Mouse (Mus musculus) liver, embryonic 11.5 days (tissue): ENCODE data around the gene Hist1h2ab. TPM values are rescaled to one million over a fixed set of nuclear protein-coding genes. Genes with fewer than 3 reads are reported as not detected.
"Not testable (repeated sequence)": the region's sequence is repeated elsewhere in the genome, so short reads cannot be mapped to it uniquely, and the experiment has no call there.

Source experiments
- ATAC-seq: fragments of 200-750 bp; cut with Nextera tagmentation; replicated peaks from 2 replicates; pipeline ENCODE4 v1.8.0; 2017; ENCODE audit warnings: moderate number of reproducible peaks, mild to moderate bottlenecking, moderate TSS enrichment, moderate library complexity; ENCODE audit not compliant: low FRiP score
- DNase-seq: peaks from one replicate; pipeline ENCODE4 v3.0.0-alpha.2; 2017; ENCODE audit warnings: low spot score
- H3K27ac ChIP-seq: fragments of 300-500 bp; sonication (generic); 2 replicates; pipeline ENCODE4 v1.5.1; 2014; ENCODE audit warnings: mild to moderate bottlenecking, low read depth, low read length, control low read depth
- H3K27me3 ChIP-seq: fragments of 300-500 bp; sonication (generic); replicated peaks from 2 replicates; pipeline ENCODE4 v1.6.1; 2014; ENCODE audit warnings: low read length, mixed read lengths; ENCODE audit not compliant: control insufficient read depth, insufficient read depth
- H3K36me3 ChIP-seq: fragments of 300-500 bp; sonication (generic); 2 replicates; pipeline ENCODE4 v1.6.1; 2014; ENCODE audit warnings: mild to moderate bottlenecking, low read length, moderate library complexity, mixed read lengths; ENCODE audit not compliant: control insufficient read depth, insufficient read depth
- H3K4me1 ChIP-seq: fragments of 300-500 bp; sonication (generic); replicated peaks from 2 replicates; pipeline ENCODE4 v1.6.1; 2014; ENCODE audit warnings: low read length, mixed read lengths; ENCODE audit not compliant: control insufficient read depth, insufficient read depth
- H3K4me2 ChIP-seq: fragments of 300-500 bp; sonication (generic); 2 replicates; pipeline ENCODE4 v1.6.1; 2014; ENCODE audit warnings: mild to moderate bottlenecking, control low read depth, moderate library complexity
- H3K4me3 ChIP-seq: fragments of 300-500 bp; sonication (generic); 2 replicates; pipeline ENCODE4 v1.5.1; 2014; ENCODE audit warnings: low read depth, low read length, control low read depth
- H3K9ac ChIP-seq: fragments of 300-500 bp; sonication (generic); 2 replicates; pipeline ENCODE4 v1.6.1; 2014; ENCODE audit warnings: low read depth, low read length, control low read depth
- H3K9me3 ChIP-seq: fragments of 300-500 bp; sonication (generic); 2 replicates; pipeline ENCODE4 v1.6.1; 2016; ENCODE audit warnings: low read length, inconsistent platforms, mixed read lengths; ENCODE audit not compliant: control insufficient read depth
- WGBS: fragments of 180-500 bp; shearing (Covaris S2); extraction: QIAGEN DNeasy Blood & Tissue Kit; methylation state at CpG from one replicate; pipeline ENCODE4 v1.1.7; 2014; 5-methylcytosine and 5-hydroxymethylcytosine counted together
- polyA plus RNA-seq: library from polyadenylated mRNA; unstranded; fragments of >200 nt; fragmentation: Nextera tagmentation; extraction: Ambion mirVana; gene quantifications from 2 replicates; pipeline ENCODE4 v1.2.1, GENCODE M21; 2014

Gene Hist1h2ab
- polyA plus RNA-seq, 1 experiment from 2014 or later, result 42.1 TPM

DNA sequence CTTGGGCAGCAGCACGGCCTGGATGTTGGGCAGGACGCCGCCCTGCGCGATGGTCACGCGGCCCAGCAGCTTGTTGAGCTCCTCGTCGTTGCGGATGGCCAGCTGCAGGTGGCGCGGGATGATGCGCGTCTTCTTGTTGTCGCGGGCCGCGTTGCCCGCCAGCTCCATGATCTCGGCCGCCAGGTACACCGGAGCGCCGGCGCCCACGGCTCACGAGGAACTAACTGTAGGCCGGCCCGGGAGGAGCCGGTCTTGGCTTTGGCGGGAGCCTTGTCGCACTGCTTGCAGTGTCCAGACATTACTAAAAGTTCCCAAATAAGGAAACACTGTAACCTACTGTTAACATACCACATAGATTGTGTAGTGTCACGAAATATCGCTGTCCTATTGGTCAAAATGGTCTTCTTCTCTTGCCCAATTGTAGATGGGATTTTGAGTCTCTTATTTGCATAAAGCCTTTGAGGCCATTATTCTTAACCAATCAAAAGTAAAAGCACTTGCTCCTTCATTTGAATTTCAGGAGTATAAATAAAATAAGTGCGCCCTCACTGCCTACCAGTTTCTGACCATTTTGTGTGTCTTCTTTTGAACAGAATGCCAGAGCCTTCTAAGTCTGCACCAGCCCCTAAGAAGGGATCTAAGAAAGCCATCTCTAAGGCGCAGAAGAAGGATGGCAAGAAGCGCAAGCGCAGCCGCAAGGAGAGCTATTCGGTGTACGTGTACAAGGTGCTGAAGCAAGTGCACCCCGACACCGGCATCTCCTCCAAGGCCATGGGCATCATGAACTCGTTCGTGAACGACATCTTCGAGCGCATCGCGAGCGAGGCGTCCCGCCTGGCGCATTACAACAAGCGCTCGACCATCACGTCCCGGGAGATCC, 4.5 kb upstream of the Hist1h2ab start, which contains the start of gene Hist1h2bb:
TSS of gene Hist1h2bb (plus strand) at position 534 of the 880 bp plus-strand sequence.
- H3K9ac ChIP-seq, result peak within 1 kb of the TSS; percentile 88
- under 1% methylated on average over 37 of the region's 58 CpGs for WGBS
- not testable (repeated sequence) for H3K9me3 ChIP-seq, H3K36me3 ChIP-seq, H3K27me3 ChIP-seq
- peak within 1 kb of the TSS; percentile 100 for H3K27ac ChIP-seq
- H3K4me1 ChIP-seq, result peaks cover 18% of the 10 kb centered on the region
- peak; percentile 84 for DNase-seq
- peak within 1 kb of the TSS; percentile 60 for H3K4me2 ChIP-seq
- peak within 1 kb of the TSS; percentile 47 for H3K4me3 ChIP-seq
- peak; percentile 80 for ATAC-seq

DNA sequence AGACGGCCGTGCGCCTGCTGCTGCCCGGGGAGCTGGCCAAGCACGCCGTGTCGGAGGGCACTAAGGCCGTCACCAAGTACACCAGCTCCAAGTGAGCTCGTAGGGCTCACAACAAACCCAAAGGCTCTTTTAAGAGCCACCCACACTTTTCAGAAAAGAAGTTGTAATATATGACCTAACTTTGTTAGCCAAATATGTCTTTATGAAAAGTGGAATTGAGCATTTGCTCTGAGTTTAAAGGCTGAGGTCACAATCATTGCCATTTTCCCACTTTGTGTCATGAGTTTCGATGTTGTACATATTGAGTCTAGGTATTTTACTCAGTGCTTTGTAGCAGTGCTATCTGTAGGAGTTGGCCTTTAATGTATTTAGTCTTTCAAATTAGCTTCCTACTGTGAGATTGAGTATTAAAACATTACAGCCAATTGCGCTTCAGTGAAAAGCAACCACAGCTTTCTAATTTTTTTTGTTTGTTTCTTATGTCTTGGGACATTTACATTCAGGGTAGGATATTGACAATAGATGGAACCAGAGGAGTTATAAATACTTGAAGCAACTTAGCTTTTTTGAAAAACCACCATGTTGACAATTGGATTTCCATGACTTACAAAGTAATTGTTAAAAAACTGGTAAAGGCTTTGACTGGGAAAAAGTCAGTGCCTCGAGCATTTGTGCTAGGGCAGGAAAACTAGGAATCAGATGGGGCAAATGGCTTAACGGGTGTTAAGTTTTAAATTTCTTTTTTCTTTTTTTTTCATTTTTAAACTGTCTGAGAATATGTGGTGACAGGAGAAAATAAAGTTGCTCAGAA, 3.6 kb upstream of the Hist1h2ab start:
- Histone ChIP-seq H3K4me3 (peak overlapping the region; percentile 16), H3K9ac (peak overlapping the region; percentile 74), H3K36me3 (no peaks in the 10 kb centered on the region), H3K4me1 (peaks cover 11% of the 10 kb centered on the region), H3K9me3 (no peaks in the 10 kb centered on the region), H3K27ac (peak overlapping the region; percentile 100), H3K27me3 (no peaks in the 10 kb centered on the region), H3K4me2 (peak overlapping the region; percentile 60)
- 7% methylated on average over 11 of the region's 13 CpGs for WGBS
- ATAC-seq (peak; percentile 8), DNase-seq (no peak)

DNA sequence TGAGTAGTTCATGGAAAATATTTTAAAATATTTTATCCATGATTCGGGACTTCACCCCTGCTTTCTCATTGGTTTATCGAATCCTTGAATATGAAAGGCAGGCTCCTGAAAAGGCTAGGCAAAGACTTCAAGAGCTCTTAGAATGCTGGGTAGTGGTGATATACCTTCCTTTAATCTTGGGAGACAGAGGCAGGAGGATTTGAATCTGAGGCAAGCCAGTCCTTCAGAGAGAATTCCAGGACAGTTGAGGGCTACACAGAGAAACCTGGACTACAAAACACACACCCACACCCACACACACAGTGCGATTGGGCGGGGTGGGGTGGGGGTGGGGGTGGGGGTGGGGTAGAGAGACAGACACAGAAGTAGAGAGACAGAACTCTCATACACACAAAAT, 3.0 kb upstream of the Hist1h2ab start:
- ATAC-seq (no peak), DNase-seq (no peak)
- Histone ChIP-seq H3K36me3 (no peaks in the 10 kb centered on the region), H3K4me2 (peak overlapping the region; percentile 60), H3K27me3 (no peaks in the 10 kb centered on the region), H3K4me1 (peaks cover 11% of the 10 kb centered on the region), H3K4me3 (peak overlapping the region; percentile 16; the same call in 1 of the 2 replicates), H3K9ac (peak overlapping the region; percentile 74), H3K27ac (peak overlapping the region; percentile 100), H3K9me3 (no peaks in the 10 kb centered on the region)
- WGBS, result 5% methylated on average over 4 of the region's 4 CpGs

DNA sequence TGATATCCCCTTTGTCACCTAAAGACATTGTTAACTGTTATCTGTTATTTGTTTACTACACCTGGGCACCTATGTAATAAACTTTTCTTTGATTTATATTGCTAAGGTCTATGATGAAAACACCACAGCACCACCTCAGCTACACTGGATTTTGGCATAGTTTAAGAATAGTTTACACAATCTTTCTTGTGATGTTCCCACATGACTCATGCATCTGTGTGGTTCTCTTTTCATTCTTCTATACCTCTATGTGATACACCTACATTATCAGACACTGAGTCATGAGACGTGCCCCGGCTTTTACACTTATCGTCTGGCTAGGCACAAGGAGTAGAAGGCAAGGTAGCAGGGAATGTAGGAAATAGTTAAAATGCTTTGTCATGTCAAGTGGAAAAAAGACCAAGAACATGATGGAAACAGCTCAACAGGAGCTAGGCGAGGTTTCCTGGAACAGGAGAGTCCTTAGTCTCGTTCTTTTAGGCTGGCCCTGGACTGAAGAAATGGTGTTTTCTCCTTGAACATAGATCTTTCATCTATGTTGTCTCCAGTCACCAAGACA, 1.3 kb upstream of the Hist1h2ab start:
- H3K4me3 ChIP-seq, result no peak overlapping the region
- DNase-seq, result no peak
- H3K36me3 ChIP-seq, result no peaks in the 10 kb centered on the region
- H3K4me2 ChIP-seq, result no peak overlapping the region
- WGBS, result 83% methylated on average over 5 of the region's 5 CpGs
- H3K9me3 ChIP-seq, result no peaks in the 10 kb centered on the region
- peaks cover 13% of the 10 kb centered on the region for H3K4me1 ChIP-seq
- no peak for ATAC-seq
- H3K27ac ChIP-seq, result peak overlapping the region; percentile 94
- H3K27me3 ChIP-seq, result no peaks in the 10 kb centered on the region
- H3K9ac ChIP-seq, result no peak overlapping the region

DNA sequence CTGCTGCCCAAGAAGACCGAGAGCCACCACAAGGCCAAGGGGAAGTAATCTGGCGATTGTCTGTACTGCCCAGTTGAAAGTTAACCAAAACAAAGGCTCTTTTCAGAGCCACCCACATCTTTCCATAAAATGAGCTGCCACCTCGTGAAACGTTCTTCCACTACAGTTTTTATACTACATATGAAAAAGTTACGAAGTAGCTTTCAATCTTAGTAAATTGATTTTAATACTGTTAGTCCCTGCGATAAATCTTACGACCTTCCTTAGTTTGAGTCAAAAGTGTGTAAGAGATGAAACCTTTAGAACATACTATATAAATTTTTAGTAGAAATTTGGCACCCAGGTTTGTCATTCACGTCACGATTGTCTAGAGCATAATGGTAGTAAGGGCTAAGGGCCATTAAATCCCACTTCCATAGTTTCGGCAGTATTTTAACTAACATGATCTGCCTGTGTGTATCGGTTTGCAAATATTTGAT, 591 bp downstream of the Hist1h2ab start:
- Histone ChIP-seq H3K9me3 (no peaks in the 10 kb centered on the region), H3K9ac (peak overlapping the region; percentile 84), H3K36me3 (no peaks in the 10 kb centered on the region), H3K4me3 (peak overlapping the region; percentile 43), H3K27me3 (no peaks in the 10 kb centered on the region), H3K27ac (peak overlapping the region; percentile 94), H3K4me1 (peaks cover 15% of the 10 kb centered on the region), H3K4me2 (peak overlapping the region; percentile 58)
- 1% methylated on average over 11 of the region's 11 CpGs for WGBS
- DNase-seq (no peak), ATAC-seq (peak; percentile 10)

DNA sequence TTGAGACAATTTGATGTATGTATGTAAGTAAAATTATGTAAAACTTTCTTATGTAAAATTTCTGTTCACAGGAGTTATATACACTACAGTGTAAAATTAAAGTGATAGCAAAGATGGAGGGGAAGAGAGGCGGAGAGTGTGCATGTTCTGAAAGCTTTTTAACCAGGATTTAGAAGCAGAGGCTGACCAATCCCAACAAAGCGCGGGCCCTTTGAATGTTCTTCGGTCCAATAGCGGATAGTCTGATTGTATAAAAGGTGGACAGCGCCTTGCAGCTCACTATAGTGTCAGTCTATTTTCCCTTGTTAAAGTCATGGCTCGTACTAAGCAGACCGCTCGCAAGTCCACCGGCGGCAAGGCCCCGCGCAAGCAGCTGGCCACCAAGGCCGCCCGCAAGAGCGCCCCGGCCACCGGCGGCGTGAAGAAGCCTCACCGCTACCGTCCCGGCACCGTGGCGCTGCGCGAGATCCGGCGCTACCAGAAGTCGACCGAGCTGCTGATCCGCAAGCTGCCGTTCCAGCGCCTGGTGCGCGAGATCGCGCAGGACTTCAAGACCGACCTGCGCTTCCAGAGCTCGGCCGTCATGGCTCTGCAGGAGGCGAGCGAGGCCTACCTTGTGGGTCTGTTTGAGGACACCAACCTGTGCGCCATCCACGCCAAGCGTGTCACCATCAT, 1.3 kb downstream of the Hist1h2ab start, which contains the start of gene Hist1h3b:
TSS of gene Hist1h3b (plus strand) at position 201 of the 675 bp plus-strand sequence.
- peaks cover 16% of the 10 kb centered on the region for H3K4me1 ChIP-seq
- ATAC-seq, result peak; percentile 85

DNA sequence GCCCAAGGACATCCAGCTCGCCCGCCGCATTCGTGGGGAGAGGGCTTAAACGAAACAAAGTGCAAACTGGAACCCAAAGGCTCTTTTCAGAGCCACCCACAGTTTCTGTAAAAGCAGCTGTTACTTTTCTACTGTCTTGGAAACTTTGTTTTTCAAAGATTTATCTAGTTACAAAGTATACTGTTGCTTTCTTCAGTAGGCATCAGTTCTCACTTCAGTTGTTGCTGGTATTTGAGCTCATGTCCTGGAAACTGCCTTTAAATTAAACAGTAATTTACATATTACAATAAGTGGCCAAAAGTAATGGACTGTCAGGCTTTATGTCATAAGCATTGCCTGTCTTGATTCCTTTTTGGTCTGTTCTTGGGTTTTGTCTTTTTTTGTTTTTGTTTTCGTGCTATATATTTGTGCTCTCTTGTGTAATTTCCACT, 1.8 kb downstream of the Hist1h2ab start:
- peak overlapping the region; percentile 57 for H3K4me2 ChIP-seq
- H3K4me1 ChIP-seq, result peaks cover 18% of the 10 kb centered on the region
- H3K36me3 ChIP-seq, result no peaks in the 10 kb centered on the region
- no peaks in the 10 kb centered on the region for H3K27me3 ChIP-seq
- peak overlapping the region; percentile 47 for H3K4me3 ChIP-seq
- H3K27ac ChIP-seq, result peak overlapping the region; percentile 86
- ATAC-seq (no peak), DNase-seq (no peak)
- H3K9ac ChIP-seq, result peak overlapping the region; percentile 82
- WGBS, result 4% methylated on average over 6 of the region's 6 CpGs
- no peaks in the 10 kb centered on the region for H3K9me3 ChIP-seq

More for the DNA sequence above, 1.3 kb downstream of the Hist1h2ab start, which contains the start of gene Hist1h3b:
- Histone ChIP-seq H3K4me3 (peak within 1 kb of the TSS; percentile 47), H3K9ac (peak within 1 kb of the TSS; percentile 84), H3K27ac (peak within 1 kb of the TSS; percentile 94), H3K4me2 (peak within 1 kb of the TSS; percentile 58)
- not testable (repeated sequence) for H3K36me3 ChIP-seq, H3K9me3 ChIP-seq, H3K27me3 ChIP-seq
- peak; percentile 85 for DNase-seq
- 1% methylated on average over 16 of the region's 47 CpGs for WGBS
